Mouse (Mus musculus) layer of hippocampus, adult 9-11 months (tissue): ENCODE results near the gene Sh2d4b.

Source experiments
- DNase-seq: peaks from one replicate; pipeline ENCODE4 v3.0.0; 2022

Gene Sh2d4b

DNA sequence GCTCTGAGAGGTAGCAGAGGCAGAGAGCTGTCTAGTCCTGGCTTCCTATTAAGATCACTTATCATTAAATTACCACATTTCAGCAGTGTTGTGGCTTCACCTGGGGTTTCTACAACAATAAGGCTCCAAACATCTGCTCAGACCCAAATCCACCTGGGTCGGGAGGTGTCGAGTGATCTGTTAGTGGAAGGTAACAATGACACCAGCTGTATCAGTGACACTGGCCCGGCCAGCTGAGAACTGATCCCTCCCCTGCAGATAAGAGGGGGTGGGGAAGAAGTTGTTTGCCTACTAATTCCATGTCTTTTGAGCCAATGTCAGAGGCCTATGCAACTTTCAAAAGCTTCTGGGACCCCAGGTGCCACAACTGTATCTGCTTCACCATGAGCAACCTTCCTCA lies at the start of gene Sh2d4b:
TSS of gene Sh2d4b (minus strand) at position 71 of the 400 bp plus-strand sequence.
- DNase-seq = no peak

GRCm38 (mm10) chr14:40942429-40942828 lies 49.4 kb upstream of the Sh2d4b start:
- no peak for DNase-seq

GRCm38 (mm10) chr14:40938380-40938987 lies 45.4 kb upstream of the Sh2d4b start:
- no peak for DNase-seq

GRCm38 (mm10) chr14:40937052-40937451 lies 44.0 kb upstream of the Sh2d4b start:
- DNase-seq = peak; percentile 84

- no peak for DNase-seq
Observed at GRCm38 (mm10) chr14:40935481-40935880, 42.4 kb upstream of the Sh2d4b start.

DNA sequence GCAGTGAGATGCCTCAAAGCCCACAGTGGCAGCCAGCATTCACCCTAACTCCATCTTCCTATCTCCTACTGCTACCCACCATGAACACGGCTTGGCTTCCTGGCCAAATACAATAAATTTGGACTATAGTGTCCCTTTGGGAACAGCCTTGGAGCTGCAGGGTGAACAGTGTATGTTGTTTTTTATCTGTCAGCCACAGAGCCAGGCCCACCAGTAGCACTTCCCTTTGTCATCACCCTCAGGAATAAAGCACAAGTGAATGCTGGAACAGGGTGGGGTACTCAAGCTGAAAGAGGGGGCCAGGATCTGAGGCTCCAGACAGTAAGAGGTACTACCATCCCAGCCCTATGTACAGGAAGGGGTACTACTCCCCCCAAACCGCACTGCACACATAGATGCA lies 42.0 kb upstream of the Sh2d4b start:
- DNase-seq = no peak

- DNase-seq = peak; percentile 67
Observed at GRCm38 (mm10) chr14:40933328-40933727, 40.3 kb upstream of the Sh2d4b start.

DNA sequence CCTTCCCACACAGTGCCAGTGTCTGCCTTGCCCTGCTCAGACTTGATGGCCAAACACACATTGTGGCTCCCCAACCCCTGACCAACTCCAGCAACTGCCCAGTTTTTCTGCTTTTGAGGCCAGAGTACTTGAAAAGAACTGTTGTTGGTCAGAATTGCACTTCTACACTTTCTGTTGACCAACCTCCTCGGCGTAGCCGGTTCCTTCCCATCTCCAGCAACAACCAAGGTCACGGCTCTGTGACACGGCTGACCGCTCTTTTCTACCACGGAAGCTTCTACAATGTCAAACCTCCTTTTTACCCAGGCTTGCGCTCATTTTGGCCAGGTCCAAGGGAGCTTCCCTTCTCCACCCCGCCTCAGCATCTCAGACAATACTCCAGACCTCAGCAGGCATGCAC lies 39.2 kb upstream of the Sh2d4b start:
- no peak for DNase-seq

DNA sequence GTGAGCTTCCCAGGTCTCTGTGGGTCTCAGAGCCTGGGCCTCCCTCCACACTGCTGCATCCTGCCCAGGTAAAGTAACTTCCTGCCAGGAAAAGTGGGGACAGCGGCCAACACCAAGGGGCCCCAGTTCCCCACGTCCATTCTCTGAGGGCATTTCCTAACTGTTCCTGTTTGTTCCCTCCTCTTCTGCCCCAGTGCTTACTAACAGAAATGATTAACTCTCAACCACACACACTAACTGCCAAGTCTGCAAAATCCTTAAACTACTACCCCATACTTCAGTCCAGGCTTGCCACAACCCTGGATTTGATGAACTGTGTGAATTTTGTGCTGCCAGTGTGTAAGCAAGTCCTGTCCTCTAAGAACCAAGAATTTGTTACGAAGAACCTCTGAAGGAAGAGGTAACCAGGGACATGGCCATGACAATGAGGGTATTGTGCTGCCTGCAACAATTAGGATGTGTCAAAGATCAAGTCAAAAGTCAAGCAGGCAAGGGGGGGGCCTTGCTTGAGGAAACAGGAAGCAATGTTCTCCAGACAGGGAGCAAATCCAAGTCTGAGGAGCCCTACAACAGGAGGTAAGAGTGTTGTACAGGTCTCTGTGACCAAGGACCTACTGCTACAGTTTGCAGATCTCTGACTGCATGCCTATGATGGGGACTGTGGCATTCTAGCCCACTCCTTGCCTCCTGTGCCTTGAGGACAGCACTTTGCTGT lies 38.2 kb upstream of the Sh2d4b start:
- DNase-seq = no peak

DNA sequence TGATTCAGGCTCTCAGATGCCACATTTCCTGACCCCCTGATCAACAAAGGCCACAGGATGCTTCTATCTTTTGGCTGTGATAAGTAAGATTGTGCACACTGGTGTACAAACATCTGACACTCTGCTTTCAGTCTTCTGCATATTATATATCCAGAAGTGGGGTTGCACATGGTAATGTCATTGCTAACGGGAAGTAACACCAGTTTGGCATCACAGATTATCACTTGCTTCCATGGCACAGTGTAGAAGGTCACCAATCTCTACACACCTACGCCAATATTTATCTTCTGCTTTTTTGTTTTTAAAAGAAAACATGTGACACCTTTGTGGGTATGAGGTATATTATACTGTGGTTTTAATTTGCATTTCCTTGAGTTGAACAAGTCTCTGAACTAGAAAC lies 36.9 kb upstream of the Sh2d4b start:
- DNase-seq = no peak

GRCm38 (mm10) chr14:40928897-40929296 lies 35.8 kb upstream of the Sh2d4b start:
- DNase-seq = no peak

DNA sequence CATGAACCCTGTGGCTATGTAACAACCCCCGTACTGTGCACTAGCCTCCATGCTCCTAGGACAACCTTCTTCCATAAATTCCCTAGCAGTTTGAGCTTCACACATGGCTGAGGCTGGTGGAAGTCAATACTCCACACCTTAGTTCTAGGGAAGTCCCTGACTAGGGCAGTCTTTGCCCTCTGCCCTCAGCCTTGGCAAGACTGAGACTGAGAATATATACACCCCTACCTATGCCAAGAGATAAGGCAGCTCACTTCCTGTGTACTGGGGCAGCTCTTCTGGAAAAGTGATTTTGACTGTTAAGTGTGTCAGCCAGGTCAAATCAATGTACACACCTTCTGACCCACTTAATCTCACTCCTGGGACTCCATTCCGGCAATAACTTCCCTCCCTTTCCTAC lies 34.0 kb upstream of the Sh2d4b start:
- no peak for DNase-seq

DNA sequence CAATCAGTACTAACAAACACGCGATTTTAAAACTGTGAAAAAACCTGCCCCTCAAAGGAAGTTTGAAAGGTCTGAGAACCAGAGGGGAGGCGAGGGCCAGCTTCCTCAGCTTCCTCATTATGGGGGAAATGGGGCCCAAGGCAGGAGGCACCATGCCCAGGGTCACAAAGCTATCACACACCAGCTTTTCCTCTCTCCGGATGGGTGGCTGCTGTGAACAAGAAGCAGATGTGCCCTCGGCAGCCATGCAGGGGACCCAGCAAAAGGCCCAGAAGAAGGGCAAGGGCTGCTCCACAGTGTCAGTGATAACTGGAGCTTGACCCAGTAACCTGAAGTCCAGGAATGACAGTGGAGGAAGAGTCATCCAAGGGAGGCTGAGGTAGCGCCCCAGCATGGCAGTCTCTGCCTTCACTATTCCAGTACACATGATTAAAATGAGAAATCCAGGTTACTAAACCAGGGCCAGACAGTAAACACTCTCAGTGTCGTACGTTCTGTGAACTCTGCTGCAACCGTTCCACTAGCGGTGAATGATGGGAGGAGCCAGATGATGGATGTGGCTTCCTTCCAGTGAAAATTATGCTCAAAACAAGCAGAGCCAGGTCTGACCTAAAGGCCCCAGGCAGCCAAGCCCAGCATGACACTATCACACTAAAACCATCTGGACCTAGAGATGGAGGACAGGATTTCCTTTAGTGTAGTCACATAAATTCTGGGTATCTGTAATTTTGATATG lies 31.5 kb upstream of the Sh2d4b start:
- DNase-seq = peak; percentile 75

- no peak for DNase-seq
Observed at GRCm38 (mm10) chr14:40921241-40921640, 28.2 kb upstream of the Sh2d4b start.

- DNase-seq = peak; percentile 63
Observed at GRCm38 (mm10) chr14:40919521-40919920, 26.5 kb upstream of the Sh2d4b start.

DNA sequence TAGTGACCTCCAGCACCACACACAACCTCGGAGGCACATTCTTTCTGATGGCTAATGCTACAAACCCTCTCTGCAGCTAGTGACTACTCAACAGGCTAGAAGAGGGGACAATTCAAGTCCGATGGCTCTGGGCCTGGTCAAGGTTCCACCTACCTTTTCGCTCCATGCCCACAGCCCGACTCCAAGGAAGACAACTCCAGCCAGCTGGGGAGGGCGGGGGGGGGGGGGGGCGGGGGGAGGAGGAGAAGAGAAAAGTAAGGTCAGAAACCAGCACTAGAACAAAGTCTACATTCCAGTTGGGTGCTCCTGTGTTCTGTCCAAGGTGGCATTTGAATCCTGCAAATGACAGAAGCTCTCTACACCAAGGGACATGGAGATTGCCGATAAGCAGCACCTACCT lies 25.4 kb upstream of the Sh2d4b start:
- no peak for DNase-seq

GRCm38 (mm10) chr14:40917632-40918031 lies 24.6 kb upstream of the Sh2d4b start:
- peak; percentile 86 for DNase-seq

GRCm38 (mm10) chr14:40916667-40917066 lies 23.6 kb upstream of the Sh2d4b start:
- no peak for DNase-seq

GRCm38 (mm10) chr14:40915838-40916237 lies 22.8 kb upstream of the Sh2d4b start:
- no peak for DNase-seq

DNA sequence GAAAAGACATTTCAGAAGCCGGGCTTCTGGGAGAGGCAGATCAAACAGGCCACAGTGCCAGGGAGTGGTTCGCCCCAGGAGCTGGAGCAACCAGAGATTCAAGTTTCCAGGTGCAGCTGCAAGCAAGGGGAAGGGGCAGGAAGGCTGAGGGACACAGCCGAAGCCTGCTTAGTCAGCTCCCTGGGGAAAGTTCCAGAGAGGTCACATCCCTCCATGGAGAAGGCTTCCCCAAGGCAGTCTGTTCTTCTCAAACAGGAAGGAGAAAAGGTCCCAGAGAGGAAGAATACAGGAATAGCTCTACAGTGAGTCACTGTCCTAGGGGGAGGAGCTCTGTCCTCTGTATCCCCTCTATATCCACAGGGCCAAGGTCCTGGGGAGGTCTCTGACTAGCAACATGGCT lies 21.6 kb upstream of the Sh2d4b start:
- no peak for DNase-seq

DNA sequence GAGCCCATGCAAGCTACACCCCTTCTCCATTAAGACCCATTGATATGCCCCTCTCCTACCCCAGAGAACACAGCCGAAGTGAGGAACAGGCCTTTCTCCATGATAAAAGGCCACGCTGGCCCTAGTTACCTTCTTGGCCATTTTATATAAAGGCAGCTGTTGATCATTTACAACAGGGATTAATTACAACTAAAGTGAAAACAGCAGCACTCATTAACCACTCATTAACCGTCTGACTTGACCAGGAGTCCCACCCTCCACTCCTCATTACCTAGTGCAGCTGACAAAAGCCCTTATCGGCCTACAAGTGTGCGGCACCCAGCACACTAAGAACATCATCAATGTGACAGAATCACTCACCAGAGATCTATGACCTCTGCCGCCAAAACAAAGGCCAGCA lies 20.6 kb upstream of the Sh2d4b start:
- DNase-seq = no peak

DNA sequence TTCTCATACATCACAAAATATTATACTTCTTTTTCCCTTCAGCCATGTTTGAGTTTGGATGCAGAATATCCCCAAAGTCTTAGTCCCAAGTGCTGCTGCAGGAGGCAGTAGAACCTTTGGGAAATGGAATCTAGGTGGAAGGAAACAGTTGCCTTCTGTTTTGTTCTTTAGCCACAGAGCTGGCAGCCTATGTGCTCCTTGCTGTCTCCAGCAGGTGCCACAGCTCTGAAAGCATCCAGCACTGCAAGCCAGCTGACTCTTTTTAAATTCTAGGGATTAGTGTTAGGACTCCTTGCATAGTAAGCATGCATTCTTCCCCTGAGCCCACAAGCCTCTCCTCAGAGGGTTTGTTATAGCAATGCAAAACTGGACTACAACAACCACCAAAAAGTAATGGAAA lies 18.5 kb upstream of the Sh2d4b start:
- no peak for DNase-seq

DNA sequence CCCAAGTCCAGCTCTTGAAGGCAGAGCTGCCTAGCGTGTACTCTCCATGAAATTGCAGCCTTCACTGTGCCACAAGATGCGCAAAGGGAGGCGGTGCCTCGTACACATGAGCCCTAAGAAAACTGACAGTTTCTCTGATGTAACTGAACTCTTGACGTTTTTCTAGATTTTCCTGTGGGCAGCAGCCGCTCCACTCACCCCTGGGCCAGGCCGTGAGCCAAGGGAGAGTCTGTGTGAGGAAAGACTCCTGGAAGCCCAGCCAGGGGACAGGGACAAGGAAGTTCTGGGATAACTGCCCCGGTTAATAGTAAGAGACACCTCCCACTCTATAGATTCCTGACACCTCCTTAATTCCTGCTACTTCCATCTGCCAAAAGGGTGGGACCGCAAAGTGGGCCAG lies 15.7 kb upstream of the Sh2d4b start:
- no peak for DNase-seq

- DNase-seq = no peak
Observed at GRCm38 (mm10) chr14:40906770-40907169, 13.7 kb upstream of the Sh2d4b start.
